Comparison of ENCODE assay signal across 17 mouse cellular contexts in genomic region chr8:72753781-72754180, GRCm38 (mm10). TPM values are rescaled to one million over a fixed set of nuclear protein-coding genes. Genes with fewer than 3 reads are reported as not detected.
A peak's percentile ranks its signal among the peaks of the same experiment; 100 is the strongest.
DNase-seq lines count a peak whose midpoint lies in the region; ATAC-seq and TF ChIP-seq lines count a peak whose summit lies in the region.
"Had no signal": no experiment of that assay in that cellular context is flagged by ENCODE, and none has a peak within 500 bp of the region (broad histone marks: within the 10 kb centered on the region; RNA-seq: fewer than 3 reads in every experiment).

No protein-coding gene starts in this region.

- H3K27me3 ChIP-seq in heart, embryonic 10.5 days (ENCODE audit: insufficient read depth, poor library complexity, severe bottlenecking): no peaks in the 10 kb centered on the region
- no peaks in the 10 kb centered on the region for H3K27me3 ChIP-seq in lung, postnatal 0 days (replicated peaks; ENCODE audit: insufficient read depth, low read length)
- no peaks in the 10 kb centered on the region for H3K27me3 ChIP-seq in limb, embryonic 10.5 days (ENCODE audit: low read depth, poor library complexity, severe bottlenecking)
- no peaks in the 10 kb centered on the region for H3K27me3 ChIP-seq in limb, embryonic 11.5 days (ENCODE audit: control insufficient read depth, insufficient read depth, low read length)
- H3K27me3 ChIP-seq: embryonic facial prominence, embryonic 12.5 days; forebrain, embryonic 12.5 days; megakaryocyte, embryonic 14.5 days; midbrain, embryonic 13.5 days had no signal

- no peak overlapping the region for H3K27ac ChIP-seq in heart, embryonic 10.5 days
- H3K27ac ChIP-seq in lung, postnatal 0 days (ENCODE audit: low read length): no peak overlapping the region
- H3K27ac ChIP-seq in limb, embryonic 10.5 days: no peak overlapping the region
- no peak overlapping the region for H3K27ac ChIP-seq in limb, embryonic 11.5 days (replicated peaks; ENCODE audit: low read depth, low read length)
- H3K27ac ChIP-seq: embryonic facial prominence, embryonic 12.5 days; forebrain, embryonic 12.5 days; hindbrain, postnatal 0 days; midbrain, embryonic 13.5 days had no signal

- WGBS in heart, embryonic 10.5 days: 88% methylated on average over 2 of the region's 2 CpGs
- WGBS in lung, postnatal 0 days: 100% methylated on average over 2 of the region's 2 CpGs
- 93% methylated on average over 2 of the region's 2 CpGs for WGBS in limb, embryonic 10.5 days
- 93% methylated on average over 2 of the region's 2 CpGs for WGBS in limb, embryonic 11.5 days

- no peak overlapping the region for H3K4me3 ChIP-seq in heart, embryonic 10.5 days
- no peak overlapping the region for H3K4me3 ChIP-seq in lung, postnatal 0 days (ENCODE audit: low read depth, low read length)
- no peak overlapping the region for H3K4me3 ChIP-seq in limb, embryonic 10.5 days
- H3K4me3 ChIP-seq in limb, embryonic 11.5 days (ENCODE audit: low read depth, low read length): no peak overlapping the region
- H3K4me3 ChIP-seq: embryonic facial prominence, embryonic 12.5 days; forebrain, embryonic 12.5 days; megakaryocyte, embryonic 14.5 days; midbrain, embryonic 13.5 days had no signal

- no peaks in the 10 kb centered on the region for H3K9me3 ChIP-seq in heart, embryonic 10.5 days
- H3K9me3 ChIP-seq in lung, postnatal 0 days (ENCODE audit: low read length): no peaks in the 10 kb centered on the region
- no peaks in the 10 kb centered on the region for H3K9me3 ChIP-seq in limb, embryonic 10.5 days (replicated peaks)
- H3K9me3 ChIP-seq in limb, embryonic 11.5 days (ENCODE audit: control insufficient read depth, low read length): no peaks in the 10 kb centered on the region
- H3K9me3 ChIP-seq: embryonic facial prominence, embryonic 12.5 days; forebrain, embryonic 12.5 days; megakaryocyte, embryonic 14.5 days; midbrain, embryonic 13.5 days had no signal

- no peak for TF ChIP-seq CTCF in lung, postnatal 0 days (IDR thresholded peaks at IDR 0.05)

- H3K4me2 ChIP-seq in lung, postnatal 0 days (replicated peaks; ENCODE audit: low read depth, low read length): no peak overlapping the region
- no peak overlapping the region for H3K4me2 ChIP-seq in limb, embryonic 11.5 days (ENCODE audit: low read depth, severe bottlenecking)
- H3K4me2 ChIP-seq: embryonic facial prominence, embryonic 12.5 days; forebrain, embryonic 12.5 days; midbrain, embryonic 13.5 days had no signal

- no peaks in the 10 kb centered on the region for H3K4me1 ChIP-seq in heart, embryonic 10.5 days
- H3K4me1 ChIP-seq in lung, postnatal 0 days (ENCODE audit: insufficient read depth, low read depth, low read length): no peaks in the 10 kb centered on the region
- H3K4me1 ChIP-seq in limb, embryonic 10.5 days: no peaks in the 10 kb centered on the region
- H3K4me1 ChIP-seq in limb, embryonic 11.5 days (ENCODE audit: control insufficient read depth, insufficient read depth, low read length): no peaks in the 10 kb centered on the region
- H3K4me1 ChIP-seq: embryonic facial prominence, embryonic 12.5 days; forebrain, embryonic 12.5 days; midbrain, embryonic 13.5 days had no signal

- no peak for TF ChIP-seq EP300 in lung, postnatal 0 days (IDR thresholded peaks at IDR 0.05)

- DNase-seq in heart, embryonic 10.5 days (ENCODE audit: low spot score): peak; percentile 71
- DNase-seq in heart, adult 9 months (ENCODE audit: low spot score in 2 of 2): no peak
- peak; percentile 1 to 7 for DNase-seq in lung, postnatal 4 days
- DNase-seq in lung, postnatal 0 days (ENCODE audit: low spot score): no peak
- DNase-seq in limb, embryonic 10.5 days (ENCODE audit: low spot score): peak; percentile 13
- peak; percentile 11 for DNase-seq in limb, embryonic 11.5 days (ENCODE audit: low spot score)
- no peak for DNase-seq in ovary, postnatal 14 days (ENCODE audit: low spot score)
- DNase-seq: adrenal gland, adult 8-10 months; kidney, adult 9 months; right cerebral cortex, postnatal 14 days had no signal

- H3K9ac ChIP-seq in lung, postnatal 0 days (replicated peaks; ENCODE audit: low read depth): no peak overlapping the region
- H3K9ac ChIP-seq in limb, embryonic 11.5 days (ENCODE audit: low read length): no peak overlapping the region
- H3K9ac ChIP-seq: embryonic facial prominence, embryonic 12.5 days; forebrain, embryonic 12.5 days; midbrain, embryonic 13.5 days had no signal

- peaks cover 94% of the 10 kb centered on the region for H3K36me3 ChIP-seq in heart, embryonic 10.5 days
- H3K36me3 ChIP-seq in lung, postnatal 0 days (ENCODE audit: insufficient read depth, low read length): peaks cover 47% of the 10 kb centered on the region
- peaks cover 98% of the 10 kb centered on the region for H3K36me3 ChIP-seq in limb, embryonic 10.5 days
- peaks cover 43% of the 10 kb centered on the region for H3K36me3 ChIP-seq in limb, embryonic 11.5 days (ENCODE audit: control insufficient read depth, insufficient read depth, low read length)

- no peak for ATAC-seq in lung, postnatal 0 days
- ATAC-seq in limb, embryonic 11.5 days (ENCODE audit: insufficient number of reproducible peaks, low FRiP score, low TSS enrichment, low read depth): no peak
- ATAC-seq: activated CD4-positive, CD25-positive, alpha-beta regulatory T cell, adult 4 months; hindbrain, postnatal 0 days; intestine, embryonic 16.5 days; midbrain, embryonic 13.5 days had no signal

RNA-seq across cellular contexts. Expression of gene F2rl3, which starts 7.9 kb away (rescaled TPM):
- 1.1 and 2.3 TPM in 2 replicates for polyA plus RNA-seq in heart, embryonic 10.5 days (2016; fragmentation: Nextera tagmentation; extraction: Ambion mirVana)
- polyA plus RNA-seq in lung, postnatal 0 days (2015; fragmentation: Nextera tagmentation; extraction: Ambion mirVana): 1.3 and 2.1 TPM in 2 replicates
- 2.2 and 2.5 TPM in 2 replicates for polyA plus RNA-seq in limb, embryonic 10.5 days (2016; fragmentation: Nextera tagmentation; extraction: Ambion mirVana)
- 1.1 and 1.7 TPM in 2 replicates for polyA plus RNA-seq in limb, embryonic 11.5 days (2014; fragmentation: Nextera tagmentation; extraction: Ambion mirVana)

RNA-seq across cellular contexts. Expression of gene Sin3b, which starts 30.7 kb away (rescaled TPM):
- 151 and 158 TPM in 2 replicates for polyA plus RNA-seq in heart, embryonic 10.5 days (2016; fragmentation: Nextera tagmentation; extraction: Ambion mirVana)
- 169 and 211 TPM in 2 replicates for polyA plus RNA-seq in lung, postnatal 0 days (2015; fragmentation: Nextera tagmentation; extraction: Ambion mirVana)
- 145 and 153 TPM in 2 replicates for polyA plus RNA-seq in limb, embryonic 10.5 days (2016; fragmentation: Nextera tagmentation; extraction: Ambion mirVana)
- polyA plus RNA-seq in limb, embryonic 11.5 days (2014; fragmentation: Nextera tagmentation; extraction: Ambion mirVana): 152 and 155 TPM in 2 replicates

Comparison
In these comparisons a context has a peak if more than half of its experiments do, and no peak if none do; other contexts are left out.
1. DNase-seq: peak in heart, embryonic 10.5 days (single experiment), lung, postnatal 4 days (2 of 2), limb, embryonic 10.5 days (single experiment) and limb, embryonic 11.5 days (single experiment); none in heart, adult 9 months (0 of 2), lung, postnatal 0 days (single experiment) and ovary, postnatal 14 days (single experiment).